Mouse (Mus musculus) large intestine, adult 2 months (tissue): Measurements from ENCODE around the gene Zfp119b. TPM values are rescaled to one million over a fixed set of nuclear protein-coding genes. Genes with fewer than 3 reads are reported as not detected.
"Not testable (repeated sequence)": the region's sequence is repeated elsewhere in the genome, so short reads cannot be mapped to it uniquely, and the experiment has no call there.

ENCODE experiments used
- DNase-seq: peaks from one replicate; pipeline ENCODE4 v3.0.0-alpha.2; 2012; ENCODE audit warnings: low read depth, low spot score
- whole genome bisulfite sequencing: fragments of 180-500 bp; shearing (Covaris S2); methylation state at CpG from one replicate; pipeline ENCODE4 v1.1.7; 2018; 5-methylcytosine and 5-hydroxymethylcytosine counted together
- polyA plus RNA-seq: library from polyadenylated mRNA; depleted of rRNA; stranded (reverse); fragments of >200 nt; gene quantifications from 2 replicates; pipeline ENCODE4 v1.2.3, GENCODE M21; 2012

Zfp119b gene
- polyA plus RNA-seq, 1 experiment: 0.45 TPM

- DNase-seq: no peak
- WGBS: 29% methylated on average over 2 of the region's 2 CpGs
Measured at GRCm38 (mm10) chr17:55958584-55958886, 9.2 kb upstream of the Zfp119b start.

DNA sequence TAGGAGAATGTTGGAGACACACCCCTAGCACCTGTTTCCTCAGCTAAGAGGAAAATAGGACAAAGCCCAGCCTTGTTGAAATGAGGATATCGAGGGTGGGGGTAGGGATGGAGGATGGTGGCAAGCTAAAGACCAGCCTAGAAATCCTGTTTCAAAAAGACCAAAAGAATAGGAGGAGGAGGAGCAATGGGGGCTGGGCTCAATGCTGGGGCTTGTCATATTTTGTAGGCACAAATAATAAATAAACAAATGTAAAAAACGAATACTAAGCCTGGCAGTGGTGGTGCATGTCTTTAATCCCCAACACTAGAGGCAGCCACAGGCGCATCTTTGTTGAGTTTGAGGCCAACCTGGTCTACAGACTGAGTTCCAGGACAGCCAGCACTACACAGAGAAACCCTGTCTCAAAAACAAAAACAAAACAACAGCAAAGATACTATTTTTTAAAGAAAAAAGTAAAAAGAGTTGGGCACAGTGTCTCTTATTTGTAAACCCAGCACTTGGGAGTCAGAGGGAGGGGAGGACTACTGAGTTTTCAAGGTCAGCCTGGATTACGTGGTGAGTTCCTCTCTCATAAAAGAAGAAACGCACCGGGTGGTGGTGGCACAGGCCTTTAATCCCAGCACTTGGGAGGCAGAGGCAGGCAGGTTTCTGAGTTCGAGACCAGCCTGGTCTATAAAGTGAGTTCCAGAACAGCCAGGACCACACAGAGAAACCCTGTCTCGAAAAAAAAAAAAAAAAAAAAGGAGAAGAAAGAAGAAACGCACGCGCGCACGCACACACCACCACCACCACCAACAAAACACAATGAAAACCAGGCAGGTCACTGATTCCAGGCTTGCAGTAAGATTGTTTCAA, 8.7 kb upstream of the Zfp119b start:
- WGBS: 74% methylated on average over 13 of the region's 13 CpGs

GRCm38 (mm10) chr17:55957168-55957567, 7.9 kb upstream of the Zfp119b start:
- DNase-seq: no peak
- 14% methylated on average over 9 of the region's 9 CpGs for WGBS

More for the DNA sequence above, 8.7 kb upstream of the Zfp119b start:
- DNase-seq: no peak

- no peak for DNase-seq
- 30% methylated on average over 6 of the region's 6 CpGs for WGBS
Measured at GRCm38 (mm10) chr17:55956591-55956990, 7.3 kb upstream of the Zfp119b start.

DNA sequence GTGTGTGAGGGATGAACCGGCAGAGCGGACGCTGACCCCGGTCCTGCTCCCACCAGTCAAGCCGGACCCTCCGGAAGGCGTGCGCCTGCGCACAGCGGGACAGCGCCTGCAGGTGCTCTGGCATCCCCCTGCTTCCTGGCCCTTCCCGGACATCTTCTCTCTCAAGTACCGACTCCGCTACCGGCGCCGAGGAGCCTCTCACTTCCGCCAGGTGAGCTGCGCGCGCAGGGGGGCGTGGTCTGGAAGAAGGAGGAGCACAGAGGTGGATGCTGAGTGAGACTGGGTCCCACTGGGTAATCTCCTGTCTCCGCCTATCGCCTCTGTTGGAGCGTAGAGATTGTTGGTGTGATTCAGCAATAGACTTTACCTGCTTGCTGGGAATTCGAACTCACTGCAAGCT, 6.8 kb upstream of the Zfp119b start:
- peak; percentile 81 for DNase-seq
- 15% methylated on average over 26 of the region's 26 CpGs for WGBS

GRCm38 (mm10) chr17:55954229-55954628, 4.9 kb upstream of the Zfp119b start:
- 47% methylated on average over 16 of the region's 16 CpGs for WGBS

DNA sequence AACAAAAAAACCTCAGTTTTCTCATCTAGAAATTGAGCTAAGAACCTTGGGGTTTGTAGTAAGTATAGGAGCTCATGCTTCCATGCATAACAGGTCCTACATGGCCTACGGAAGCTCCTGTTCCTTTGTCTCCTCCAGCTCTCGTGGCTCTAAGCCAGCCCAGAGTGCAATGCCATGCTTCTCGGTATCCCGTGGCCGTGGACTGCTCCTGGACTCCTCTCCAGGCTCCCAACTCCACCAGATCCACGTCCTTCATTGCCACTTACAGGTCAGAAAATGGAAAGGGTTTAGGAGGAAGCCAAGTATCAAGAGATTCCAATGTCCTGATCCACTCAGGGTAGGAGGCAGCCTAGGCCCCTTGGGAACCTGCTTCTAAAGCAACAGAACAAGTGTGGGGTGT, 4.5 kb upstream of the Zfp119b start:
- no peak for DNase-seq
- WGBS: 78% methylated on average over 6 of the region's 6 CpGs

More at GRCm38 (mm10) chr17:55954229-55954628, 4.9 kb upstream of the Zfp119b start:
- no peak for DNase-seq

GRCm38 (mm10) chr17:55952447-55953027, 3.2 kb upstream of the Zfp119b start, which contains the start of gene Ebi3:
Ebi3 (plus strand) TSS chr17:55952640.
- 58% methylated on average over 6 of the region's 6 CpGs for WGBS
- DNase-seq: no peak

- no peak for DNase-seq
Measured at GRCm38 (mm10) chr17:55952041-55952440, 2.7 kb upstream of the Zfp119b start.

DNA sequence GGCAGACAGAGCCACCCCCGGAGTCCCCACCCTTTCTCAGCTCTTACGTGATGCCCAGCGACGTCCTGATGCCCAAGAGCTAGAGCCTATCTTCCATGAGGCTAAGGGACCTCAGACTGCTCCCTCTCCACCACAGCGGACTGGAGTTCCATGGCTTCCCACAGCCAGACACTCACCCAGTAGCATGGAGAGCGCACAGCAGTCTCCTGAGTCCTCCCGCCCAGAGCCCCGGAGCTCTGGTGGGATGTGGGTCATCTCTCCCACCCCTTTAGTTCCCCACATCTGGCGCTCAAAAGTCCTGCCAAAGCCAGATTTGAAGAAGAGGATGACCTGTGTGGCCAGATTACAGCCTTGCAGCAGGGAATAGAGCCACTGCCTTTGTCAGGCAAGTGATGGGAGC, 1.3 kb upstream of the Zfp119b start:
- DNase-seq: no peak

DNA sequence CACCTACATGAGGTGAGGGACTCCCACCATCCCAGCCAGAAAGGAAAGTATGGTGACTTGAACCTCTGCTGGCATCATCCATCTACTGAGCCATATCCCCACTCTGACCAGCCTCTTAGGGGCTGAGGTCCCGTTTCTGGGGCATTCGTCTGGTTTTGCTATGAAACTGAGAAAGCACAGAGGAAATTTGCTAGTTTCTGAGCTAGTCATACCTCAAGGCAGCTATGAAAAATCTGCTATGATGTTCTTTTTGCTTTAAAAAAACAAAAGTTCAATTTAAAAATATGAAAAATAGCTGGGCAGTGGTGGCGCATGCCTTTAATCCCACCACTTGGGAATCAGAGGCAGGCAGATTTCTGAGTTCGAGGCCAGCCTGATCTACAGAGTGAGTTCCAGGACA, 653 bp downstream of the Zfp119b start:
- DNase-seq: no peak
- WGBS: 86% methylated on average over 4 of the region's 4 CpGs

More for the DNA sequence above, 1.3 kb upstream of the Zfp119b start:
- 74% methylated on average over 9 of the region's 9 CpGs for WGBS

- no peak for DNase-seq
- 10% methylated on average over 5 of the region's 5 CpGs for WGBS
Measured at GRCm38 (mm10) chr17:55945696-55946095, 3.6 kb downstream of the Zfp119b start.

DNA sequence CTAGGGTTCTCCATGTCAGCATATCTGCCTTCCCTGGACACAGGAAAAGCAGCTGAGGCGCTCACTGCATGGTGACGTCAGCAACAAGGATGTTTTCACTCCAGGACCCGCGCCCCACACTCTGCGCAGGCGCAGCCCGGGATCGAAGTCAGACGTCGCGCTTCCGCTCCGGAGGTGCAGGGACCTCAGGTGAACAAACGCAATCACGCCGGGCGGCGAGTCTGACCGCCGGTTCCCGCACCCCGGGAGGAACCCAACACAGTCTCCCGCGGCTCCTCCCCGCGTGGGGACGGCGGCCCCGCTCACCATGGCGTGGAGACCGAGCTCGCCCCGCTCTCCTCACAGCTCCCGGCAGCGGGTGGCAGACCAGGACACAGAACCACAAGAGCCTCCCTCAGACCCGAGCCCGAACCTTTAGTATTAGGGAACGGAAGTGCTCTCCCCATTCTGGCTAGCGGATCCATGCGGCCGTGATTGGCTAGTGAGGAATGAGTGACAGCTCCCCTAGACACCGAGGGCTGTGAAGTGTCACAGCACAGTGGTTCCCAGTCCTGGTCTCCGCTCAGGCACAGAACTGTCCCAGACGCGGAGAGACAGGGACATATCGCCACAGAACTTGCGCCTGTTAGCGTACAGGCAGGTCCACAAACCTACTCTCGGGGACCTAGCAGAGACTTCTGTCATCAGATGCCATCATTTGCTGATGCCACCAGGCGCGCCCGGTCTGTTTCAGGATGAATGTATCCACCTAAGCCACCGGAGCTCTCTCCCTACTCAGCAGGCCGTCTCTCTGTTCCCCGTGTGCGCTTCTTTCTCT, 4.2 kb downstream of the Zfp119b start:
- WGBS: under 1% methylated on average over 56 of the region's 56 CpGs
- DNase-seq: not testable (repeated sequence)

DNA sequence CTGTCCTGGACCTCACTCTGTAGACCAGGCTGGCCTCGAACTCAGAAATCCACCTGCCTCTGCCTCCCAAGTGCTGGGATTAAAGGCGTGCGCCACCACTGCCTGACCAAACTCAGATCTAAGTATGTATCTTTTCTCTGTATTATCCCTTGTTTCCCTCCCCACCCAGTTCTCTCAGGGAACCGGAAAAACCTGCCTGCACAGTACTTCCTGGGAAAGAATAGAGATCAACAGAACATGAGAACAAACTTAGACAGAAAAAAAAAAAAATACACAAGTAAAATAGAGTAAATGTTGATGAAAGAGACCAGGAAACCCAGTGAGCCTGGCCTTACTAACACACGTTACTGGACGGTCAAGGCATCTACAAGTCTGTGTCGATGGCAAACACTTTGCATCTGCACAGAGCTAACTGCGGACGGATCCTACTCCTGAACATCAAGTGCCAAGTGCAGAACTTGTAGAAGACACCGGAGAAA, 4.9 kb downstream of the Zfp119b start:
- 12% methylated on average over 10 of the region's 10 CpGs for WGBS

DNA sequence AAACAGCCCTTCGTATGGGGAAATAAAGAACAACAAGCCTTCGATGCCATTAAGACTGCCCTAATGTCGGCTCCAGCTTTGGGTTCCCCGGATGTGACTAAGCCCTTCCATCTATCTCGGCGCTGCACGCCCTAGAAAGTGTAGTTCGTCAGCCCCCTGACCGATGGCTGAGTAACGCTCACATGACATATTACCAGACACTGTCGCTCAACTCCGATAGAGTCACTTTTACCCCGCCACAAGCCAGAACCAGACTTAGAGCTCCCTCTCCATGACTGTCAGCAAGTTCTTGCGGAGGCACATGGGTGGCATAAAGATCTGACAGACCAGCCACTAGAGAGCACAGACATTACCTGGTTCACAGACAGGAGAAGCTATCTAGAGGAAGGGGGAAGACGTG, 16.1 kb downstream of the Zfp119b start:
- no peak for DNase-seq
- 96% methylated on average over 15 of the region's 15 CpGs for WGBS

More for the DNA sequence above, 4.9 kb downstream of the Zfp119b start:
- DNase-seq: peak; percentile 65

DNA sequence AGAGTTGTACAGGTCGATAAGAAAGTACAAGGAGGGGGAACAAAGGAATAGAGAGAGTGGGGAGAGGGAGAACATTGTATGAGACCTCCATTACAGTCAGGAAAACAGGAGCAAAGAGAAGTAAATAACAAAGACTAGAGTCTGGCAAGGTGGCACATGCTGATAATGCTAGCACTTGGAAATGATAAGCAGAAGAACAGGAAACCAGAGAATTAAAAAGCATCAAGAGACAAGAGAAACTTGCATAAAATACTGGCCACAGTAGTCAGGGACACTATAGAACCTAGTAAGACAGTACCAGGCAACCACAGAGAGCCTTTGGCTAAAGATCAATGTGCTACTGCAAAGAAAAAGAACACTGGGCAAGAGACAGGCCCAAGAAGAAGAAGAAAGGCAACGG, 16.7 kb downstream of the Zfp119b start:
- no peak for DNase-seq
- WGBS: 54% methylated on average over 2 of the region's 2 CpGs

DNA sequence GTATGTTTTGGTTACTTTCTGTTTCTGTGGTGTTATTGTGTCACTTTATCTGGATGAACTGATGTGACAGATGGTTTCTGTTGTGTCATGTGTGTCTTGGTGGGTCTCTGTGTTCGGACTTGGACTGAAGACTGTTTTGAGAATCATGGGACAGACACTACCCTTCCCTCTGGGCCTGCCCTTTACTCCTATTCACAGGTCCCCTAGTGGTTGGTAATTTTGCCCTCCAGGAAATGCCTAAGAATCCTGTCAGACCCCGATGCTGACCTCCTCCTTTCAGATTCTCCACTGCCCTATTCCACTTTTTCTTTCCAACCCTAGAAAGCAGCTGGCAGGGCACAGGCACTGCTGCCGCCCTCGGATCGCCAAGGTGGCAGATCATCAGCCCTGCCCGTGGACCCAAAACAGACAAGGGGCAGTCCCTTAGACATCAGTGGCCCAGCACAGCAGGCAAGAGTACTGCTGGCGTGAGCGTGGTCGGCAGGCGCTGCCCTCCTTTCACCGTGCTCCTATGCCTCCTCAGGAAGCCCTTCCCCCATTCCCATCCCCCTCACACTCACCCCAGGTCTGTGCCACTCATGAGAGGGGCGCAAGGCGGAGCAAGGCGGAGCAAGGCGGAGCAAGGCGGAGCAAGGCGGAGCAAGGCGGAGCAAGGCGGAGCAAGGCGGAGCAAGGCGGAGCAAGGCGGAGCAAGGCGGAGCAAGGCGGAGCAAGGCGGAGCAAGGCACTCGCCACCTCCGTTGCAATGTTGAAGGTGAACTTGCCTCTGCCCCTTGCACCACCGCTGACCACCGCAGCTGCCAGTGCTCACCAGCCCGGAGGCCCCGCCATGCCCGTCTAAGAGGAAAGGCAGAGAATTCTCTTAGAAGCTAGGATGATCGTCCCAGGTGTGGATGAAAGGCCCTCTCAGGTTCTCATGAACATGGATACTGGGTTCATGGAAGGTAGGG, 17.5 kb downstream of the Zfp119b start:
- DNase-seq: no peak
- WGBS: under 1% methylated on average over 33 of the region's 33 CpGs

DNA sequence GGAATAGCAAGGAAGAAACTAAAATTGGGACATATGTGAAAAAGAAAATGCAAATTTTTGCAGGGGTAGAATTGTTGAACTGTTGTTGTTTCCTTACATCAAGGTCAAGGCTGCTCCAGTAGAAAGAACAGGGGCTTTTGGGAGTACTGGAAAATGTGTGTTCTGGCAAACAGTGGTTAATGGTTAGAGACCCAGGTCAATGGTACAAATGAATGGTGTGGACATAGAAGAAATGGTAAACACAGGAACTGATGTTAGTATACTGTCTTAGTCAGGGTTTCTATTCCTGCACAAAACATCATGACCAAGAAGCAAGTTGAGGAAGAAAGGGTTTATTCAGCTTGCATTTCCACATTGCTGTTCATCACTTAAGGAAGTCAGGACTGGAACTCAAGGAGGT, 42.6 kb downstream of the Zfp119b start:
- DNase-seq: no peak

DNA sequence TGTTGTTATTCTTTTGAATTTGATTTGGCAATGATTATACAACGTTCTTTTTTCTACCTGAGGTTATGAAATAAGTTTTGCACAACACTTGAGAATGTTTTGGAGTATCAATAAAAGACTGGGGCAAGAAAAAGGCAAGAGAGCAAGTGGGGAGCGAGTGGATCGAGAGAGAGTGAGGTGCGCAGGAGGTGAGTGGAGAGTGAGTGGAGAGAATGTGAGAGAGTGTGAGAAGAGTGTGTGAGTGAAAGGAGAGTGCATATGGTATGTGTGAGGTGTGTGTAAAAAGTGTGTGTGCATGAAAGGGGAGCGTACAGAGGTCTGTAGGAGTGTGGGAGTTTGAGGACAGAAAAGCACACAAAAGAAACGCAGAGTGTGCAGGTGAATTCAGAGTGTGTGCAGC, 45.2 kb downstream of the Zfp119b start:
- WGBS: 76% methylated on average over 6 of the region's 6 CpGs
- no peak for DNase-seq
